Mouse (Mus musculus) limb, embryonic 14.5 days (tissue): ENCODE results near the gene Slc6a17. TPM values are rescaled to one million over a fixed set of nuclear protein-coding genes. Genes with fewer than 3 reads are reported as not detected.

Source experiments
- ATAC-seq: fragments of 200-750 bp; cut with Nextera tagmentation; 2 replicates; pipeline ENCODE4 v1.8.0; 2017; ENCODE audit warnings: low read depth, moderate number of reproducible peaks, moderate TSS enrichment; ENCODE audit not compliant: low FRiP score
- DNase-seq: peaks from one replicate; pipeline ENCODE4 v3.0.0-alpha.2; 2015; ENCODE audit warnings: low spot score
- H3K27ac ChIP-seq: fragments of 300-500 bp; sonication (generic); replicated peaks from 2 replicates; pipeline ENCODE4 v1.5.1; 2014; ENCODE audit warnings: low read depth, mild to moderate bottlenecking, low read length, moderate library complexity, mixed read lengths
- H3K27me3 ChIP-seq: fragments of 300-500 bp; sonication (generic); 2 replicates; pipeline ENCODE4 v1.6.1; 2014; ENCODE audit warnings: low read length, mixed read lengths; ENCODE audit not compliant: control insufficient read depth, insufficient read depth
- H3K36me3 ChIP-seq: fragments of 300-500 bp; sonication (generic); 2 replicates; pipeline ENCODE4 v1.6.1; 2014; ENCODE audit warnings: mild to moderate bottlenecking, low read length, moderate library complexity, mixed read lengths; ENCODE audit not compliant: control insufficient read depth, insufficient read depth
- H3K4me1 ChIP-seq: fragments of 300-500 bp; sonication (generic); 2 replicates; pipeline ENCODE4 v1.6.1; 2014; ENCODE audit warnings: antibody characterized with exemption, low read length, mixed read lengths; ENCODE audit not compliant: control insufficient read depth, insufficient read depth
- H3K4me2 ChIP-seq: fragments of 300-500 bp; sonication (generic); replicated peaks from 2 replicates; pipeline ENCODE4 v1.6.1; 2014; ENCODE audit warnings: low read depth, mild to moderate bottlenecking, low read length, moderate library complexity; ENCODE audit not compliant: severe bottlenecking
- H3K4me3 ChIP-seq: fragments of 300-500 bp; sonication (generic); replicated peaks from 2 replicates; pipeline ENCODE4 v1.5.1; 2014; ENCODE audit warnings: low read length
- H3K9ac ChIP-seq: fragments of 300-500 bp; sonication (generic); 2 replicates; pipeline ENCODE4 v1.6.1; 2014; ENCODE audit warnings: mild to moderate bottlenecking, low read depth, low read length, moderate library complexity; ENCODE audit not compliant: severe bottlenecking
- H3K9me3 ChIP-seq: fragments of 300-500 bp; sonication (generic); 2 replicates; pipeline ENCODE4 v1.6.1; 2016; ENCODE audit warnings: low read length; ENCODE audit not compliant: control insufficient read depth
- POLR2A ChIP-seq: fragments of 200-500 bp; IDR thresholded peaks from 2 replicates; pipeline ENCODE4 v1.8.0; 2012; ENCODE audit warnings: inconsistent platforms, mild to moderate bottlenecking, moderate library complexity, borderline replicate concordance; ENCODE audit not compliant: insufficient read depth, insufficient read length; ENCODE audit errors: extremely low read depth
- WGBS: fragments of 180-500 bp; shearing (Covaris S2); extraction: QIAGEN DNeasy Blood & Tissue Kit; methylation state at CpG from one replicate; pipeline ENCODE4 v1.1.7; 2014; 5-methylcytosine and 5-hydroxymethylcytosine counted together
- polyA plus RNA-seq, 2 experiments: library from polyadenylated mRNA; depleted of rRNA in 1 of 2; stranded (reverse) in 1 of 2; unstranded in 1 of 2; fragments of >200 nt; fragmentation: Nextera tagmentation in 1 of 2; extraction: Ambion mirVana in 1 of 2; gene quantifications; 2 replicates each; pipeline versions ENCODE4 v1.2.1 to v1.2.3; 2012 to 2014

Gene Slc6a17
- polyA plus RNA-seq, 2 experiments: 6.4 to 18.2 TPM

DNA sequence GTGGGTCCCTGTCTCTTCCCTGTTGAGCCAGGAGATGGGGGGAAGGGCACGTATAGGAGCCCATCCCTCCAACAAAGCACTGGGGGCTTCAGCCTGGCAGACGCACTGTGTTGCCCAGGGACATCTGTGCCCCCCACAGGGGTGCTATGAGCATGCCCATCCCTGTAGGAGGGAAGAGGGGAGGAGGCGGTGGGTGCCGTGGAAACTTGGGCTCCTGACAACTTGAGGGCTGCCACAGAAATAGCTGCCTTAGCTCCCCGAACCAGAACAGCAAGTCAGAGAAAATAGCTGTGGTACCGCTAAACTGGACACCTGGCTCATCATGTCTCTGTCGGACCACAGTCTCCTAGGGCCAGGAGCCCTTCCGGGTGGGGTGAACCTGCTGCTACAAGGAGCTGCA lies 76.5 kb downstream of the Slc6a17 start:
- no peak for DNase-seq
- WGBS: 64% methylated on average over 8 of the region's 8 CpGs
- H3K4me2 ChIP-seq: no peak overlapping the region

GRCm38 (mm10) chr3:107439280-107439679 lies 78.5 kb downstream of the Slc6a17 start:
- Histone ChIP-seq H3K4me3 (no peak overlapping the region), H3K27me3 (no peaks in the 10 kb centered on the region), H3K9me3 (no peaks in the 10 kb centered on the region; the same call in 1 of the 2 replicates), H3K36me3 (no peaks in the 10 kb centered on the region), H3K4me1 (no peaks in the 10 kb centered on the region), H3K9ac (no peak overlapping the region), H3K27ac (no peak overlapping the region), H3K4me2 (no peak overlapping the region)
- TF ChIP-seq POLR2A: no peak
- DNase-seq: no peak
- 88% methylated on average over 11 of the region's 11 CpGs for WGBS
- no peak for ATAC-seq

More for the DNA sequence above, 76.5 kb downstream of the Slc6a17 start:
- Histone ChIP-seq H3K4me3 (no peak overlapping the region), H3K4me1 (no peaks in the 10 kb centered on the region), H3K36me3 (no peaks in the 10 kb centered on the region), H3K9me3 (no peaks in the 10 kb centered on the region; the same call in 1 of the 2 replicates), H3K9ac (no peak overlapping the region), H3K27ac (no peak overlapping the region), H3K27me3 (no peaks in the 10 kb centered on the region)
- ATAC-seq: no peak
- TF ChIP-seq POLR2A: no peak

DNA sequence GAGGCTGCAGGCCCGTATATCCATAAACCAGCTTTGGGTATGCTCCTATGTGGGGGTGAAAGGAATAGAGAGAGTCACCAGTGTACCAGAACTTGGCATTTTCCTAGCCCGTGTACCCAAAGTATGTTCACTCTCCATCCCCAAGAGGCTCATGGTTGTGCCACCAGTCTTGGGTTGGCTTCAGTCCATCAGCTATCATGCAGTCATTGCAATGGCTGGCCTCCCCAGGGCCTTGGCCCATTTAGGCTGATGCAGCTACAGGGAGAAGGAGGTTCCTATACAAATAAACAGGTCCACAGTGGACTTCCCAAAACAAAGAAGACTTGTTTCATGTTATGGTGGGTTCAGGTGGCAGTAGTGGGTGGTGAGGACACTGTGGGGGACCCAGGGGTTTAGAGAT lies 80.2 kb downstream of the Slc6a17 start:
- Histone ChIP-seq H3K4me1 (0 out of 2 replicates have a peak, but pooled peaks cover 3% of the 10 kb centered on the region), H3K27ac (no peak overlapping the region), H3K4me3 (no peak overlapping the region), H3K9me3 (no peaks in the 10 kb centered on the region; the same call in 1 of the 2 replicates), H3K9ac (no peak overlapping the region), H3K36me3 (no peaks in the 10 kb centered on the region), H3K27me3 (no peaks in the 10 kb centered on the region), H3K4me2 (no peak overlapping the region)
- TF ChIP-seq POLR2A: no peak
- ATAC-seq (no peak), DNase-seq (no peak)
- 89% methylated on average over 2 of the region's 2 CpGs for WGBS

DNA sequence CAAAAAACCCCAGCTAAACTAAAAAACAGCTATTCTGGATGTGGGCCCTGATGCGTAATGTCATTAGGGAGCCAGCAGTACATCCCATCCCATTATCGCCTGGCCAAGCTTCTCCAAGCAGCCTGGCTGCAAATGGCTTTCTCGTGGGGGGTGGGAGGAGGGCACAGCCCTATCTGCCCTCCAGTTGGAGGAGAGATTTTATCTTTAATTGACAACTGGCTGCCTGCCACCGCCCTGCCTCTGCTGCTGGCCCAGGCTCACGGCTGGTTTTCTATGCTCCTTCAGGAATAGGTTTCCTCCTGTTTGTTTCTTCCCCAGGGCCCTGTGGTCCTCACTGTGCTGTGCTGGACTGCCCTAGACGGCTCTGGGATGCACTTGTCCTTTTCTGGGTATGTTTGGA lies 81.4 kb downstream of the Slc6a17 start:
- TF ChIP-seq POLR2A: no peak
- no peak for DNase-seq

GRCm38 (mm10) chr3:107433614-107434013 lies 84.2 kb downstream of the Slc6a17 start:
- DNase-seq: peak; percentile 15
- ATAC-seq: no peak
- Histone ChIP-seq H3K9ac (no peak overlapping the region), H3K4me1 (peaks cover 6% of the 10 kb centered on the region; the same call in 1 of the 2 replicates), H3K4me2 (no peak overlapping the region), H3K27me3 (no peaks in the 10 kb centered on the region), H3K9me3 (no peaks in the 10 kb centered on the region), H3K36me3 (no peaks in the 10 kb centered on the region), H3K27ac (no peak overlapping the region), H3K4me3 (no peak overlapping the region)
- 56% methylated on average over 9 of the region's 9 CpGs for WGBS
- TF ChIP-seq POLR2A: no peak

More for the DNA sequence above, 81.4 kb downstream of the Slc6a17 start:
- Histone ChIP-seq H3K27me3 (no peaks in the 10 kb centered on the region), H3K4me2 (no peak overlapping the region), H3K36me3 (no peaks in the 10 kb centered on the region), H3K4me1 (0 out of 2 replicates have a peak, but pooled peaks cover 4% of the 10 kb centered on the region), H3K27ac (no peak overlapping the region), H3K9ac (no peak overlapping the region), H3K4me3 (no peak overlapping the region), H3K9me3 (no peaks in the 10 kb centered on the region; the same call in 1 of the 2 replicates)
- WGBS: 49% methylated on average over 6 of the region's 6 CpGs
- ATAC-seq: no peak
